Mouse (Mus musculus): ENCODE data around the gene Chgb.
A peak's percentile ranks its signal among the peaks of the same experiment; 100 is the strongest.

The Chgb gene

GRCm38 (mm10) chr2:132780978-132781377, at the start of gene Chgb:
Gene Chgb, plus strand, starts transcription at chr2:132781278.
- DNase-seq (ENCODE audit: low spot score in 2 of 2), result no peak

- no peak for DNase-seq (ENCODE audit: low spot score in 2 of 2)
These were observed 48.1 kb upstream of the Chgb start for GRCm38 (mm10) chr2:132732940-132733339.

DNA sequence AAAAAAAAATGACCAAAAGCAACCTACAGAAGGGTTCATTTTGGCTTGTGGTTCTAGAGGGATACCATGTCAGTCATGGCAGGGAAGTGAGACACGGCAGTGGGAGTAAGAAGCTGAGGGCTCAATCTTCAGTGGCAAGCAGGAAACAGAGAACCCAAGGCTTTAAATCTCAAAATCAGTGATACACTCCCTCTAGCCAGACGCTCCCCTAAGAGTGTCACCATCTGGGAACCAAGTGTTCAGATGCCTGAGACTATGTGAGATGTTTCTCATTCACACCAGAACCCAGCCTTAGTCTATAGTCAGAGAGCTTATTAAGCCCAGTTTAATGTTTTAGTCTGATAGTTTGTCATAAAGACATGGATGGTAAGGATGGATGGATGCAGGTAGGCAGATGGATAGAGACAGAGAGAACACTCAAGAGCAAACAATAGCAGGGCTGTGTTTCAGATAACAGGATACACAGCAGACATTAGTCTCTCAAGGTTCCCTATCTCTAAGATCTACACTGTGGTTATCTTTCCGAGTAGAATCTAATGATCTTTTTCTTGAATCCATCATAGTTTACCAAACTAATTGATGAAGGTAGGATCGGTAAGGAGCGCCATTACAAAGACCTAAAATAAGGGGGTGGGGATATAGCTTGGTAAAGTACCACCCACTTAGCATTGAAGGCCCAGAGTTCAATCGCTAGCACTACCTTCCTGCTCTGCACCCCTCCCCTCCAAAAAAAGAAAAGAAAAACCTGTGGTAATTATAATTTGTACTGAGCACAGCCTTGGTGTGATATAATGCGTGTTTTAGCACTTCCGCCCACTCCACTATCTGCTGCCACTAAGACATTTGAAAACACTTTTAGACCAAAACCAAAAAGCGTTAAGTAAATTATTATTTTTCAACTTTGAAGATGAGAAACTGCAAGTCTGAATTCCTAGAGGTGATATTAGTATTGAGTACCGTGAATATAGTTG, 47.2 kb upstream of the Chgb start:
- DNase-seq (ENCODE audit: low spot score in 2 of 2), result no peak

DNA sequence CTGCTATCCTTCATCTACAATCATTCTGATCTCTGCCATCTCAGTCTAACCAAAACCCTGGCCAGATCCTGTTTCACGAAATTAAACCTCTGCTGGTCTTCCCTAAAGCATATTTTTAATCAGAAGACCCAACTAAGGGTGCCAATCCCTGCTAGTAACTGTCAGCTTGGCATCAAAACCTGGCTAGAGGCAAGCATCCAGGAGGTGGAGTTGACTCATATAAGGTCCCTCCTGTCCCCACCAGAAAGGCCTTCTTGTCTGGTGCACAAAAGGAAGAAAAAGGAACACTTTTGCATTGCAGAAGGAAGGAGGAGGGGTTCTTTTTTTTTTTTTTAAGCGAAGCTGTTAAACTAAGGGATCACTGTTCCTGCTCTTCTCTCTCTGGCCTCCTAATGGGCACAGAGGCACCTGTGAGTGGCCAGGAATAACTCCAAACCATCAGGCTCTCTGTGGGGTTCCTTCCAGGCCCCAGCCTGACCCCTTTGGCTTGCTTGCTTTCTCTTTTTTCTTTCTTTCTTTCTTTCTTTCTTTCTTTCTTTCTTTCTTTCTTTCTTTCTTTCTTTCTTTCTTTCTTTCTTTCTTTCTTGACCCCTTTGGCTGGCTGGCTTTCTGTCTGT, 42.2 kb upstream of the Chgb start:
- no peak for DNase-seq (ENCODE audit: low spot score in 2 of 2)

- peak; percentile 50 to 59 for DNase-seq (ENCODE audit: low spot score in 2 of 2)
These were observed 39.2 kb upstream of the Chgb start for GRCm38 (mm10) chr2:132741862-132742347.

DNA sequence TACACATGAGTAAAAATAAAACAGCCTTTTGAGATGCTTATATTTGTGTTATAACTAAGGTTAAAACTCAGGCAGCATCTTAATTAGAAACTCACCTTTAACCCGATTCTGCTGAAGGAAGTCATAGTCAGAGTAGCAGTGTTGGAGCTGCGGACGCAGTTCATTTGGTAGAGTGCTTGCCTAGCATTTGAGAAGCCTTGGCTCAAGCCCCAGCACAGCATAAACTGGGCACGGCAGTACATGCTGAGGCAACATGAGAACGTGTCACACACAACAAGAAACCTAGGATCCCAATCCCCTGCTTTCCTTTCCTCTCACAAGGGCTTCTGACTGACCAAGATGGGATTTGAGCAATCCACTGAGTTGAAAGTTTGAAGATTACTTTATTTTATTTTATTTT, 36.2 kb upstream of the Chgb start:
- DNase-seq (ENCODE audit: low spot score in 2 of 2), result no peak

GRCm38 (mm10) chr2:132746108-132746507, 35.0 kb upstream of the Chgb start:
- DNase-seq (ENCODE audit: low spot score in 2 of 2), result no peak

DNA sequence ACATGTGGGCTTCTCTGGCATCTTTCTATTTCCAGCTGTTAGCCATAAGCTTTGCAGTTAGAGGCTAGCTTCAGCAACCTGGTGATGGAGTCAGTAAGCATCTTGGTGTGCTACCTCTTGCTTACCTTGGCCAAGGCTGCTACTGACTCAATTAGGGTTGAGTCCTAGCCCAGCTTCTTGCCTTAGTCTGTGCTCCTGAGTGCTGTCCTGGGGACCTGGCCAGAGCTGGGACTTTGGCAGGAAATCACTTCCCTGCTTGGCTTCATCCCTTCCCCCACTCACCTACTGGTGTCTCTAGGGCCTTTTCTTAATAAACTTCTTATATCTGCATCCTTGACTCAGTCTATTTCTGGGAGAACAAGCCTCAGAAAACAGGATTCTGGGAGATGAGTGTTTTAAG, 30.4 kb upstream of the Chgb start:
- no peak for DNase-seq (ENCODE audit: low spot score in 2 of 2)

DNA sequence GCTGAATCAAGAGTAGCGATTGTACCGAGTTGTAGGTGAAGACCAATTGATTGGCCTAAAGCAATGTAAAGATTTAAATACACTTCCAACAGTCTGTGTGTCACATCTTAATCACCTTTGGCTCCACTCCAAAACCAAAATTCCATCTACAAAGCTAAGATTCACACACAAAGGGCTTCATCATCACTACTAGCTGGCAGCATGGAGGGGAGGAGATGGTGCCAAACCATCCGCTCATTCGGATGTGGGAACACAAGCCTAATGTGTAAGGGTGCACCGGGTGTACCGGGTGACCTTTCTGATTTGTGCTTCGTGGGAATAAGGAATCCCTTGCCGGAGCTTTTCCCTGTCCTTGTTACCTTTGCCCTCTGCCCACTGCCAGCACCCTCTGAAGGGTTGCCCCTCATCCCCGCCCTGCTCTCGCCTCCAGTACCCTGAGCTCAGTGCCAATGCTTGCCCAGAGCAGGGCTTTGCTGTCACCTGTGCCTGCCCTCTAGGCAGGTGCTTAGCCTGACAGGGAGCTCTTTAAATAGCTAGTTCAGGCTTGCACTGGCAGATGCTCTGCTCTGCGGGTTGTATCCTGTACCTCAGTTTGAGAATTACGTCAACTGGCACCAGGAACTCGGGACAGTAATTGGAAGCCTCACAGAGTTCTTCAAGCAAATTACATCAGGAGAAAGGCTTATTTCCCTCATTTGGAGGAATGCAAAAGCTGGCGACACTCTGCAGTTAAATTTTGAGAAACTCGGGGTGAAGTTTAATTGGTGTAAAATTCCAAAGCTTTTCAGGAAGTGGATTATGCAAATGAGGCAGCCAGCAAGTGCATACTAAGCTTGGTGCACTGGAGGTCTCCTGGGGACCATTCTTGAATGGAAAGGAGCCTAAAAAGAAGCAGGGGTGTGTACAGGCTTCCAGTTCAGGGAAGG, 29.7 kb upstream of the Chgb start:
- DNase-seq (ENCODE audit: low spot score in 2 of 2), result peak in 1 of 2 experiments; percentile 64

DNA sequence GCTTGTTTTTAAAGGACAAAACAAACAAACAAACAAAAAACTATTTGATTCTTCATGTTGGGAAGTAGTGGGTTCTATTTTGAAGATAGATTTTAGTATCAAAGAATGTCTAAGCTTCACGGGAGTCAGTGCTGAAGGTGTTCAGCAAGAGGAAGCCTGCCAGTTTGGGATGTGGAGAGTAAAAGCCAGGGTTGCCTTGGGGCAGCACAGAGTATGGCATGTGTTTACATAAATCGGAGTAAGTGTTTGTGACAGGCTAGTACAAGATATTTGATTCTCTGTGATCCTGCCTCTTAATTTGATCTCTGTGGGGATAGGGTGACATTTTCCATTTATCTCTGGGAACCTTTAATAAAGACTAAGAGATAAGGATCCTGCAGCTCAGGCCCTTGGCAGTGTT, 28.7 kb upstream of the Chgb start:
- no peak for DNase-seq (ENCODE audit: low spot score in 2 of 2)

GRCm38 (mm10) chr2:132753137-132753536, 27.9 kb upstream of the Chgb start:
- DNase-seq (ENCODE audit: low spot score in 2 of 2), result no peak

DNA sequence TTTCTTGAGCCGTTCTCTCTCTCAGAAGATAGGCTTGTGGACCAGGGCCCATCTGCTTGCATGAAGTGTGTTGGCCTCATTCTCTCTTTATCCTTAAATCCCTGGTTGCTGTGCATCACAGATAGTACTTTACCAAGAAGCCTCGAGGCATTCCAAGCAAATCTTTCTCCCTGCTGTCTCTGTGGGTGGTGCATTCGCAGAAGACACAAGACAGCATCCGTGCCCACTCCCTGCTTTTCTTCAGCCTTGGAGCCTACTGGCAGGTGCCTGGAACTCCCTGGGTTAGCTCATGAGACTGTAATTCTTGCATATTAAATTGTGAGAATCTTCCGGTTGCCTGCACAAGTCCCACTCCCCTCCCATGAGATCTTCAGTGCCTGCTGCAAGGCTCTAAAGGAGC, 23.2 kb upstream of the Chgb start:
- DNase-seq (ENCODE audit: low spot score in 2 of 2), result peak; percentile 71 to 81

GRCm38 (mm10) chr2:132770822-132771221, 10.3 kb upstream of the Chgb start:
- no peak for DNase-seq (ENCODE audit: low spot score in 2 of 2)

DNA sequence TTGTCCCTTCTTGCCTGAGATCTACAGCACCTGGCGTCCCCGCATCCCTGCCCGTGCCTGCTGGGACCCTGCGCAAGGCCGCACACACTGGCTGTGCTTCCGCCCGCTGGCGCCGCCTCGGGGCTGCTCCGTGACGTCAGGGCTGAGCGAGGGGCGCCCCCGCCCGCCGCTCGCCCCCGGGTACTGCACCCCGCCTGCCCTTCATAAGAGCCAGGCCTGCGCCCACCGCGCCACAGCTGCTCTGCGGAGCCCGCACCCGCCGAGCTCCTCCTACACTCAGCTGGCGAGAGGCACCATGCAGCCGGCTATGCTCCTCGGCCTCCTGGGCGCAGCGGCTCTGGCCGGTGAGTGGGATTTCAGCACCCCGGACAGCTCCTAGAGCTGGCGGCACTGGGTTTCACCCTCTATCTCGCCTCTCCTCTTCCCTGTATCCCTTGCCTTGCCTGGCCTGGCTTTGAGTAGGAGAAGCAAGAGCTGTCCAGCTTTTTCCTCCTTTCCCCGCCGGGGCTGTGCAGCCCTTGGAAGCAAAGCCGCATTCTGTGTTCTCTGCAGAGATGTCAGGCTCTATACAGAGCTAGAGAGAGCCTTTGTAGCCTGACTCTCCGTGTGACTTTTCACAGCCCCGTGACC, 476 bp downstream of the Chgb start:
- peak; percentile 90 to 92 for DNase-seq (ENCODE audit: low spot score in 2 of 2)

DNA sequence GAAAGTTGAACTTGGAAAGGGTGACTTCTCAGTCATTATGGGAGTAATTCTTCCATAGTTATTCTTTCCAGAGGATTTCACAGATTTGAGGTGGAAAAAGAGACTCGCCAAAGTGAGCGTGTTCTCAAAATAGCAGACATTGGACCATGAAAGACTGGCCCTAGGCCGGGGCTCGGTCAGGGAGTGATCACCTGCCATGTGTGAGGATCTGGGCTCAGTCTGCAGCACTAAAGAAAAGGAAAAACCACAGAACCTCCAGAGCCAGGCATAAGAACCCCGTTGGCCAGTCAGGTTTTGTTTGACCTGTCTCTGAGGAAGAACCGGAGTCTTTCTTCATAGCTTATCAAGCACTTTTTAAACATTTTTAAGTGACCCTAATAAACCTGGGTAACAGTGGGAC, 3.0 kb downstream of the Chgb start:
- no peak for DNase-seq (ENCODE audit: low spot score in 2 of 2)

GRCm38 (mm10) chr2:132793441-132794203, 12.5 kb downstream of the Chgb start:
- no peak for DNase-seq (ENCODE audit: low spot score in 2 of 2)

DNA sequence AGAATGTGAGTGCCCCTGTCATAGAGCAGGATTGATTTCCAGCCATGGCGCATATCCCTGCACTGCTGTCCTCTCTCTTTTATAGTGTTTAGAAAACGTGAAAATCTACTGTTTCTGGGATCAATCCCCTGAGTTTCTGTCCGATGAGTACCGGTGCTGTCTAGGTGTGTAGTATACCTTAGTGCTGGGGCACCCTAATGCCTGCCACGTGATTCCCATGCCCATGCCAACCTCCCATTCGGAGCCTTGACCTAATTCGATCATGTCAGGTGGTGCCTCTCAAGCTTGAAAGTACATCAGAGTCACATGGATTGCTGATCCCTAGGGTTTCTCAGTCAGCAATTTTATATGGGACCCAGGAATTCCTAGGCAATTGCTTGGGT, 13.1 kb downstream of the Chgb start:
- no peak for DNase-seq (ENCODE audit: low spot score in 2 of 2)

DNA sequence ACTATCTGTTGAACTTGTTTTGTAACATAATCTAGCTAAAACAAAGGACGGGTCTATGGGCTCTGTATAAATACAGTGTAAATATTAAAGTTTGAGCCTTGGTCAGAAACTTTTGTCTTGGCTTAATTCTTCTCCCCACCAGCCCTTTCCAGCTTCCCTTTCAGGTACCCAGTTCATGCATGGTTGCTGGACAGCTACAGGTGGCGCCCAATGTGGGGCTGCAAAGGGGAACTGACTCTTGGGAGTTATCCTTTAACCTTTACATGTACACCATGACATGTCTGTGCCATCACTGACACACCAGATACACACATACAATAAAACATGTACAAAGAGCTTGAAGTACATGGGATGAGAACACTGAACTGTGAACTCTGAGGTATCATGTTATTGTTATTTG, 21.9 kb downstream of the Chgb start:
- no peak for DNase-seq (ENCODE audit: low spot score in 2 of 2)

GRCm38 (mm10) chr2:132815608-132816314, 34.7 kb downstream of the Chgb start, which contains the start of the genes Trmt6 and Mcm8:
Gene Trmt6, minus strand, starts transcription at chr2:132816055.
Gene Mcm8, plus strand, starts transcription at chr2:132816141.
- DNase-seq (ENCODE audit: low spot score in 2 of 2), result peak; percentile 95 to 96

GRCm38 (mm10) chr2:132841071-132841470, 60.0 kb downstream of the Chgb start:
- no peak for DNase-seq (ENCODE audit: low spot score in 2 of 2)
